13 mouse cellular contexts compared by ENCODE assay signal in the genomic region with DNA sequence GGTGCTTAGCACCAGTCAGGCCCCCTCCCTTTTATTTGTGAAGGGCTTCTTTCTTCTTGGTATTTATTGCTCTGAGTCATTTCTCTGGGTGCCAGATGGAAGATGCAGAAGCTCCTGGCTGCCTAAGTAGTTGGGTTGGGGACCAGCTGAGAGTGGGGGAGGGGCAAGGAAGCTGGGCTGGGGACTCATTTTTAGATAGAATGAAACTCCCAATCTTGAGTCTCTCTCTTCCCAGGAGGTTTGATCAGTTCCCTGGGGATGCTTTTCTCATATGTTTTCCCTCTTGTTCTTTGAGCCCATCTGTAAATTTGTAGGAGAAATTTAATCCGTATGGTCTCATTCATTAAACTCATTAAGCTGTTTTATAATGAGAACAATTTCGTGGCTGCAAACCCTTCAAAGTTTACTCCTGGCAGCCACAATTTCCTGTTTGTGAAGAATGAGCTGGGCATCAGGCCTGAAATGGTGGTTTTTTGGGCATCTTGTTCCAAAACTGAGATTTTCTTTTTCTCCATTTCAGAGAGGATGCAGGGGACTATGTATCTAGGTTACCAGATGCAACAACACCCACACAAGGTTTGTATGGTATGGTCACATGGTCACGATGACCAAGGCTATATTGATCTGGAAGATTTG.
DNase-seq lines count a peak whose midpoint lies in the region; ATAC-seq and TF ChIP-seq lines count a peak whose summit lies in the region.
"Had no signal": no experiment of that assay in that cellular context is flagged by ENCODE, and none has a peak within 500 bp of the region (broad histone marks: within the 10 kb centered on the region; RNA-seq: fewer than 3 reads in every experiment).

No protein-coding gene starts in this region.

- no peak overlapping the region for H3K9ac ChIP-seq in midbrain, postnatal 0 days (replicated peaks; ENCODE audit: low read length, poor library complexity, severe bottlenecking)
- H3K9ac ChIP-seq in midbrain, embryonic 15.5 days = no peak overlapping the region
- H3K9ac ChIP-seq in intestine, embryonic 16.5 days (ENCODE audit: low read depth, low read length) = no peak overlapping the region
- H3K9ac ChIP-seq: intestine, embryonic 15.5 days; liver, embryonic 13.5 days had no signal

- no peaks in the 10 kb centered on the region for H3K9me3 ChIP-seq in midbrain, postnatal 0 days (ENCODE audit: low read length)
- H3K9me3 ChIP-seq in midbrain, embryonic 15.5 days = no peaks in the 10 kb centered on the region
- no peaks in the 10 kb centered on the region for H3K9me3 ChIP-seq in intestine, embryonic 16.5 days (ENCODE audit: control insufficient read depth, low read length)
- H3K9me3 ChIP-seq: intestine, embryonic 15.5 days; liver, embryonic 13.5 days had no signal

- H3K4me1 ChIP-seq in midbrain, postnatal 0 days (ENCODE audit: insufficient read depth, low read length) = no peaks in the 10 kb centered on the region
- no peaks in the 10 kb centered on the region for H3K4me1 ChIP-seq in midbrain, embryonic 15.5 days
- H3K4me1 ChIP-seq in intestine, embryonic 16.5 days (ENCODE audit: control insufficient read depth, insufficient read depth, low read length) = no peaks in the 10 kb centered on the region
- H3K4me1 ChIP-seq: intestine, embryonic 15.5 days; liver, embryonic 13.5 days had no signal

- peak; percentile 24 for DNase-seq in midbrain, postnatal 0 days (ENCODE audit: low spot score)
- peak; percentile 8 to 16 for DNase-seq in frontal cortex, postnatal 14 days (ENCODE audit: low spot score in 2 of 2)
- peak; percentile 49 to 59 for DNase-seq in left cerebral cortex, postnatal 10 days (ENCODE audit: extremely low spot score in 1 of 2, low spot score in 2 of 2)
- no peak for DNase-seq in heart, adult 11 months
- no peak for DNase-seq in natural killer cell, adult 2 months (ENCODE audit: low spot score in 2 of 2)
- DNase-seq: cerebellum, postnatal 36 days; liver, embryonic 13.5 days; thymus, adult 18-20 months had no signal

- H3K36me3 ChIP-seq in midbrain, postnatal 0 days (ENCODE audit: insufficient read depth, low read length) = no peaks in the 10 kb centered on the region
- no peaks in the 10 kb centered on the region for H3K36me3 ChIP-seq in midbrain, embryonic 15.5 days (replicated peaks)
- no peaks in the 10 kb centered on the region for H3K36me3 ChIP-seq in intestine, embryonic 16.5 days (ENCODE audit: control insufficient read depth, insufficient read depth, low read length)
- H3K36me3 ChIP-seq: intestine, embryonic 15.5 days; liver, embryonic 13.5 days had no signal

- no peak for TF ChIP-seq CTCF in midbrain, postnatal 0 days (IDR thresholded peaks at IDR 0.05)

- H3K4me3 ChIP-seq in midbrain, postnatal 0 days (ENCODE audit: low read depth, low read length) = no peak overlapping the region
- no peak overlapping the region for H3K4me3 ChIP-seq in midbrain, embryonic 15.5 days
- H3K4me3 ChIP-seq in intestine, embryonic 16.5 days (ENCODE audit: low read length) = no peak overlapping the region
- H3K4me3 ChIP-seq: intestine, embryonic 15.5 days; left cerebral cortex, adult 2 months; liver, embryonic 13.5 days had no signal

- WGBS in midbrain, postnatal 0 days = 64% methylated on average over 3 of the region's 3 CpGs
- 70% methylated on average over 3 of the region's 3 CpGs for WGBS in midbrain, embryonic 15.5 days
- 62% methylated on average over 3 of the region's 3 CpGs for whole genome bisulfite sequencing in intestine, embryonic 16.5 days

- no peak overlapping the region for H3K4me2 ChIP-seq in midbrain, postnatal 0 days (ENCODE audit: low read depth, low read length, poor library complexity, severe bottlenecking)
- H3K4me2 ChIP-seq in midbrain, embryonic 15.5 days = no peak overlapping the region
- H3K4me2 ChIP-seq in intestine, embryonic 16.5 days (ENCODE audit: low read depth, low read length) = no peak overlapping the region
- H3K4me2 ChIP-seq: intestine, embryonic 15.5 days; liver, embryonic 13.5 days had no signal

- no peak for ATAC-seq in midbrain, postnatal 0 days (ENCODE audit: low FRiP score)
- ATAC-seq in midbrain, embryonic 15.5 days (replicated peaks) = no peak
- ATAC-seq in intestine, embryonic 16.5 days = no peak
- ATAC-seq: intestine, embryonic 15.5 days had no signal

- intact Hi-C loops in left cerebral cortex, postnatal 10 days (cut with DNase I) = no loop called here

- no peaks in the 10 kb centered on the region for H3K27me3 ChIP-seq in midbrain, postnatal 0 days (ENCODE audit: insufficient read depth, low read length)
- no peaks in the 10 kb centered on the region for H3K27me3 ChIP-seq in midbrain, embryonic 15.5 days (replicated peaks)
- H3K27me3 ChIP-seq in intestine, embryonic 16.5 days (replicated peaks; ENCODE audit: control insufficient read depth, insufficient read depth, low read length) = no peaks in the 10 kb centered on the region
- H3K27me3 ChIP-seq: intestine, embryonic 15.5 days; liver, embryonic 13.5 days had no signal

- no peak overlapping the region for H3K27ac ChIP-seq in midbrain, postnatal 0 days (ENCODE audit: low read depth, low read length)
- H3K27ac ChIP-seq in midbrain, embryonic 15.5 days = no peak overlapping the region
- no peak overlapping the region for H3K27ac ChIP-seq in intestine, embryonic 16.5 days (ENCODE audit: low read length)
- H3K27ac ChIP-seq: intestine, embryonic 15.5 days; left cerebral cortex, adult 2 months; liver, embryonic 13.5 days; macrophage had no signal

Comparison
In these comparisons a context has a peak if more than half of its experiments do, and no peak if none do; other contexts are left out.
1. DNase-seq: peak in midbrain, postnatal 0 days (single experiment), frontal cortex, postnatal 14 days (2 of 2) and left cerebral cortex, postnatal 10 days (2 of 2); none in heart, adult 11 months (single experiment) and natural killer cell, adult 2 months (0 of 2).